Mouse (Mus musculus): ENCODE results near the gene Kcng1. TPM values are rescaled to one million over a fixed set of nuclear protein-coding genes. Genes with fewer than 3 reads are reported as not detected.
A peak's percentile ranks its signal among the peaks of the same experiment; 100 is the strongest.

Kcng1 gene
- polyA plus RNA-seq (2016; fragmentation: Nextera tagmentation; extraction: Ambion mirVana) = 0.85 and 1.6 TPM in 2 replicates

- Histone ChIP-seq H3K9ac (replicated peaks) (peak within 1 kb of the TSS; percentile 56), H3K27me3 (peaks cover 76% of the 10 kb centered on the region), H3K4me1 (replicated peaks) (peaks cover 25% of the 10 kb centered on the region), H3K4me3 (replicated peaks) (peak within 1 kb of the TSS; percentile 59), H3K27ac (no peak within 1 kb of the TSS), H3K36me3 (no peaks in the 10 kb centered on the region), H3K9me3 (0 out of 2 replicates have a peak, but pooled peaks cover 9% of the 10 kb centered on the region), H3K4me2 (peak within 1 kb of the TSS; percentile 94)
- peak; percentile 56; the same call in 1 of the 2 replicates for ATAC-seq (ENCODE audit: insufficient number of reproducible peaks, insufficient read depth, low FRiP score, low TSS enrichment, low read depth)
- WGBS = 14% methylated on average over 12 of the region's 12 CpGs
These were observed at the start of gene Kcng1 for GRCm38 (mm10) chr2:168281582-168281981. Kcng1 (minus strand) TSS chr2:168281736.

GRCm38 (mm10) chr2:168330421-168331070 is 49.0 kb upstream of the Kcng1 start:
- Histone ChIP-seq H3K4me1 (replicated peaks) (peaks cover 11% of the 10 kb centered on the region), H3K27me3 (0 out of 2 replicates have a peak, but pooled peaks cover 11% of the 10 kb centered on the region), H3K36me3 (no peaks in the 10 kb centered on the region), H3K9me3 (no peaks in the 10 kb centered on the region), H3K9ac (replicated peaks) (no peak overlapping the region), H3K27ac (no peak overlapping the region), H3K4me2 (no peak overlapping the region), H3K4me3 (replicated peaks) (no peak overlapping the region)
- no peak for ATAC-seq (ENCODE audit: insufficient number of reproducible peaks, insufficient read depth, low FRiP score, low TSS enrichment, low read depth)
- WGBS = 62% methylated on average over 11 of the region's 11 CpGs

DNA sequence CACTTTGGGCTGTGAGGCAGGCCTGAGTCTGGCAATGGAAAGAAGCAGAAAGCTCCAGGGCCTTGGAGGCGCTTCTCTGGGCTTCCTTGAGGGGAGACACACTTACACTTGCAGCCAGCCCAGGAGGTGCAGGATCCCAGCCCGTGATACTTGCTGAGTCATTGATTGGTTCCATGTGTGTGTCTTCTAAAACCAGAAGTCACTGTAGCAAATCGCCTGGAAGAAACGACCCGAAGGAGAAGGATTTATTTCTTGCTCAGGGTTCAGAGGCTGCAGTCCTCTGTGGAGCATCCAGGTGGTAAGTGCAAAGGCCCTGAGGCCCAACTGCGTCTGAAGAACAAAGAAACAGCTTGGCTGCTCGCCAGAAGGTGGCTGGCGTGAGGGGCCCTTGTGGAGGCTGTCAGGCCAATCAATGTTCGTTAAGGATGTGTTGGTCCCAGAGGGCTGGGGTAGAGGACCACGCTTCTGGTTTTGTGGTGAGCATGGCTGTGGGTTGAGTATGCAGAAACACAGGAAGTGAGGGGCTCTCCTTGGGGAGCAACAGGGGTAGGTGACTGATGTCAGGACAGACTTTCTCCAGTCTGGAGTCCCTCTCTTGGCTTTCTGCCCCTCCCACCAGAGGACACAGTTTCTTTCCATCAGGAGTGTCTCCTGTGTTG is 40.3 kb upstream of the Kcng1 start:
- Histone ChIP-seq H3K4me3 (replicated peaks) (no peak overlapping the region), H3K27ac (no peak overlapping the region)
- WGBS = 40% methylated on average over 10 of the region's 10 CpGs

GRCm38 (mm10) chr2:168320388-168321182 is 39.0 kb upstream of the Kcng1 start:
- peaks cover 12% of the 10 kb centered on the region for H3K4me1 ChIP-seq (replicated peaks)
- H3K27ac ChIP-seq = peak overlapping the region; percentile 37; the same call in 1 of the 2 replicates
- no peak overlapping the region for H3K9ac ChIP-seq (replicated peaks)
- no peak overlapping the region for H3K4me2 ChIP-seq
- no peaks in the 10 kb centered on the region for H3K36me3 ChIP-seq
- ATAC-seq (ENCODE audit: insufficient number of reproducible peaks, insufficient read depth, low FRiP score, low TSS enrichment, low read depth) = no peak
- no peak overlapping the region for H3K4me3 ChIP-seq (replicated peaks)
- 64% methylated on average over 17 of the region's 17 CpGs for WGBS
- H3K9me3 ChIP-seq = no peaks in the 10 kb centered on the region; the same call in 1 of the 2 replicates
- H3K27me3 ChIP-seq = peaks cover 3% of the 10 kb centered on the region; the same call in 1 of the 2 replicates

More for the DNA sequence above, 40.3 kb upstream of the Kcng1 start:
- Histone ChIP-seq H3K27me3 (peaks cover 3% of the 10 kb centered on the region; the same call in 1 of the 2 replicates), H3K4me1 (replicated peaks) (peaks cover 9% of the 10 kb centered on the region), H3K36me3 (no peaks in the 10 kb centered on the region), H3K9ac (replicated peaks) (no peak overlapping the region), H3K9me3 (no peaks in the 10 kb centered on the region; the same call in 1 of the 2 replicates), H3K4me2 (no peak overlapping the region)
- ATAC-seq (ENCODE audit: insufficient number of reproducible peaks, insufficient read depth, low FRiP score, low TSS enrichment, low read depth) = no peak

GRCm38 (mm10) chr2:168314646-168315446 is 33.3 kb upstream of the Kcng1 start:
- no peak overlapping the region for H3K27ac ChIP-seq
- H3K36me3 ChIP-seq = no peaks in the 10 kb centered on the region
- H3K9me3 ChIP-seq = no peaks in the 10 kb centered on the region
- H3K4me1 ChIP-seq (replicated peaks) = peaks cover 17% of the 10 kb centered on the region
- peak overlapping the region; percentile 17; the same call in 1 of the 2 replicates for H3K4me2 ChIP-seq
- WGBS = 47% methylated on average over 16 of the region's 16 CpGs
- H3K27me3 ChIP-seq = no peaks in the 10 kb centered on the region; the same call in 1 of the 2 replicates
- ATAC-seq (ENCODE audit: insufficient number of reproducible peaks, insufficient read depth, low FRiP score, low TSS enrichment, low read depth) = peak; percentile 48; the same call in 1 of the 2 replicates
- no peak overlapping the region for H3K4me3 ChIP-seq (replicated peaks)
- no peak overlapping the region for H3K9ac ChIP-seq (replicated peaks)

- Histone ChIP-seq H3K4me1 (replicated peaks) (peaks cover 17% of the 10 kb centered on the region), H3K36me3 (no peaks in the 10 kb centered on the region), H3K9ac (replicated peaks) (no peak overlapping the region), H3K27me3 (no peaks in the 10 kb centered on the region; the same call in 1 of the 2 replicates), H3K4me3 (replicated peaks) (no peak overlapping the region), H3K9me3 (no peaks in the 10 kb centered on the region), H3K4me2 (no peak overlapping the region), H3K27ac (no peak overlapping the region)
- ATAC-seq (ENCODE audit: insufficient number of reproducible peaks, insufficient read depth, low FRiP score, low TSS enrichment, low read depth) = no peak
- 47% methylated on average over 4 of the region's 4 CpGs for WGBS
These were observed 31.0 kb upstream of the Kcng1 start for GRCm38 (mm10) chr2:168312504-168312903.

- ATAC-seq (ENCODE audit: insufficient number of reproducible peaks, insufficient read depth, low FRiP score, low TSS enrichment, low read depth) = no peak
- Histone ChIP-seq H3K4me2 (no peak overlapping the region), H3K4me3 (replicated peaks) (no peak overlapping the region), H3K9me3 (no peaks in the 10 kb centered on the region), H3K4me1 (replicated peaks) (peaks cover 17% of the 10 kb centered on the region), H3K9ac (replicated peaks) (no peak overlapping the region), H3K27ac (no peak overlapping the region), H3K36me3 (no peaks in the 10 kb centered on the region), H3K27me3 (no peaks in the 10 kb centered on the region; the same call in 1 of the 2 replicates)
- 91% methylated on average over 16 of the region's 16 CpGs for WGBS
These were observed 29.5 kb upstream of the Kcng1 start for GRCm38 (mm10) chr2:168311006-168311405.

DNA sequence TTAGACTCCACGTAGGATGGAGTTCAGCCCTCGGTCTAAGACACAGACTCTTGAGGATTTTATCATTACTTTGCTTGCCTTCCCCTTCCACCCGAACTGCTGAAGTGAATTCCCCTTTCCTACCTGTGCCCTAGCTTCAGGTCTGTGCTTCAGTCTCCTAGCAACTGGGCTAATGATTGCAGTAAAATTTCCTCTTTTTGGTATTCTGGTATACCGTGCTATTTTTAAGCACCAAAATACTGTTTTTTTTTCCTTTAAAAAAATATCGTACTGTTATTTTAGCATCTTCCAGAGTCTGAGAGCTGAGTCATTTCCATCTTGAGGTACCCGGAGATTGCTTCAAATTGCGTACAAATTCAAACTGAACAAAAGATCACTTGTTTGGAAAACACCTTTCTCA is 27.4 kb upstream of the Kcng1 start:
- no peak overlapping the region for H3K4me2 ChIP-seq
- no peak overlapping the region for H3K9ac ChIP-seq (replicated peaks)
- H3K9me3 ChIP-seq = no peaks in the 10 kb centered on the region
- H3K4me3 ChIP-seq (replicated peaks) = no peak overlapping the region
- no peaks in the 10 kb centered on the region for H3K4me1 ChIP-seq (replicated peaks)
- no peaks in the 10 kb centered on the region; the same call in 1 of the 2 replicates for H3K27me3 ChIP-seq
- no peak overlapping the region for H3K27ac ChIP-seq
- no peak for ATAC-seq (ENCODE audit: insufficient number of reproducible peaks, insufficient read depth, low FRiP score, low TSS enrichment, low read depth)
- 74% methylated on average over 7 of the region's 7 CpGs for WGBS
- no peaks in the 10 kb centered on the region for H3K36me3 ChIP-seq

DNA sequence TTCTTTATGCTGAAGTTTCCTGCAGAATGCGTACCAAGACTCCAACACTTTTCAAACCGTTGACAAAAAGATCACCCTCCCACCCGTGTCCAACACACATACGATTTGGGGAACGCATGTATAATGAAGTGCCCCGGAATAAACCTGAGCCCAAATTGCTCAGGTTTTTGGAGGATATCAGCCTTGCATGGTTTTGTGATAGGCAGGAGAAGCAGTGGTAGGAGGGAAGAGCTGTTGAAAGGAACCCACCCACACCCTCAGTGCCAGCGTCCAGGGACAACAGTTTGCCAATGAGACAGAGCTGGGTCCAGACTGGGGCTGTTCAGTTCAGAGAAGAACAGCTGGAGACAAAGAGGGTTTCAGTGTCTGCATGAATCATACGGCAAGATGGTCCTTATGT is 18.1 kb upstream of the Kcng1 start:
- no peaks in the 10 kb centered on the region for H3K36me3 ChIP-seq
- peaks cover 15% of the 10 kb centered on the region for H3K27me3 ChIP-seq
- H3K9ac ChIP-seq (replicated peaks) = no peak overlapping the region
- no peaks in the 10 kb centered on the region for H3K9me3 ChIP-seq
- 91% methylated on average over 8 of the region's 8 CpGs for WGBS
- H3K4me1 ChIP-seq (replicated peaks) = peaks cover 7% of the 10 kb centered on the region; the same call in 1 of the 2 replicates
- ATAC-seq (ENCODE audit: insufficient number of reproducible peaks, insufficient read depth, low FRiP score, low TSS enrichment, low read depth) = no peak
- no peak overlapping the region for H3K4me3 ChIP-seq (replicated peaks)
- no peak overlapping the region for H3K27ac ChIP-seq
- no peak overlapping the region for H3K4me2 ChIP-seq

DNA sequence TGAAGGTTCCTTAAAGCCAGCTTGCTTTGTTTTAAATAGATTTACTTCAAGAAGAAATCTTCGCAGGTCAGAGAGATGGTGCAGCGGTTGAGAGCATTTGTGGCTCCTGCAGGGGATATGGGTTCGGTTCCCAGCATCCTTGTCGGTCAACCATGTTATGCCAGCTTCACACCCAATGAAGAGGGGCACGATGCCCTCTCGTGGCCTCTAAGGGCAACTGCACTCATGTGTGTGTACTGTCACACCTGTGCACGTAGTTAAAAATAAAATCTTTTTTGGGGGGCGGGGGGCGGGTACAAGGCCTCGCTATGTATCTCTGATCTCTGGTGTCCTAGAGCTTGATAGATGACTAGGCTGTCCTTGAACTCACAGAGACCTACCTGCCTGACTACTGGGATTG is 15.0 kb upstream of the Kcng1 start:
- no peaks in the 10 kb centered on the region for H3K36me3 ChIP-seq
- H3K4me3 ChIP-seq (replicated peaks) = no peak overlapping the region
- H3K27ac ChIP-seq = no peak overlapping the region
- H3K9me3 ChIP-seq = no peaks in the 10 kb centered on the region
- peaks cover 22% of the 10 kb centered on the region for H3K27me3 ChIP-seq
- no peak overlapping the region for H3K9ac ChIP-seq (replicated peaks)
- H3K4me1 ChIP-seq (replicated peaks) = peaks cover 24% of the 10 kb centered on the region
- no peak overlapping the region for H3K4me2 ChIP-seq
- 83% methylated on average over 10 of the region's 10 CpGs for WGBS
- no peak for ATAC-seq (ENCODE audit: insufficient number of reproducible peaks, insufficient read depth, low FRiP score, low TSS enrichment, low read depth)
